Mouse (Mus musculus) brain, embryonic 14.5 days (tissue): ENCODE measurements around the gene Nfasc.

ENCODE experiments used
- CTCF ChIP-seq: fragments of 200-500 bp; IDR thresholded peaks from 2 replicates; pipeline ENCODE4 v1.5.1; 2012; ENCODE audit warnings: inconsistent platforms, mild to moderate bottlenecking, moderate library complexity, borderline replicate concordance; ENCODE audit not compliant: insufficient read depth, insufficient read length; ENCODE audit errors: extremely low read depth
- POLR2A ChIP-seq: fragments of 200-500 bp; IDR thresholded peaks from 2 replicates; pipeline ENCODE4 v1.6.1; 2012; ENCODE audit warnings: mild to moderate bottlenecking, inconsistent platforms, borderline replicate concordance; ENCODE audit not compliant: poor library complexity, insufficient read depth, insufficient read length, severe bottlenecking; ENCODE audit errors: extremely low read depth

DNA sequence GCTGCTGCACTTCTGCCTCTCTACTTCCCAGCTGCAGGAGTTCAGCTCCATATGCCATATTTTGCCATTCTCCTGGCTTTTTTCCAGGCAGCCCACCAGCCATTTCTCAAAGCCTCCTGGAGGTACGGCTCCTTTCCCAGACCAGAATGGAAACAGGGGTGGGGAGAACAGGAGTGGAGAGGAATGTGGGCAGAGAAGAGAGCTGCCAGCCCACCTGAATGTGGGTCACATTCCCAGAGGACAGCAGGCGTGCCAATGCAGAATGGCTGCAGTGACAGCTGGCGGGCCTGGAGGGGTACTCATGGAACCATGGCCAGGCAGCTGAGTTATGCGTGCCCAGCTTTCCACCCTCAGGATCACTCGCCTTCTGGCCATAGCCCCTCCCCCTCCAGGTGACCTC, 32.2 kb downstream of the Nfasc start:
- TF ChIP-seq POLR2A (no peak), CTCF (no peak)
